Mouse (Mus musculus) lung, postnatal 25 days (tissue): ENCODE measurements around the gene Efhc2.

Experiments used
- DNase-seq: peaks from one replicate; pipeline ENCODE4 v3.0.0; 2022; ENCODE audit warnings: low spot score

The Efhc2 gene

DNA sequence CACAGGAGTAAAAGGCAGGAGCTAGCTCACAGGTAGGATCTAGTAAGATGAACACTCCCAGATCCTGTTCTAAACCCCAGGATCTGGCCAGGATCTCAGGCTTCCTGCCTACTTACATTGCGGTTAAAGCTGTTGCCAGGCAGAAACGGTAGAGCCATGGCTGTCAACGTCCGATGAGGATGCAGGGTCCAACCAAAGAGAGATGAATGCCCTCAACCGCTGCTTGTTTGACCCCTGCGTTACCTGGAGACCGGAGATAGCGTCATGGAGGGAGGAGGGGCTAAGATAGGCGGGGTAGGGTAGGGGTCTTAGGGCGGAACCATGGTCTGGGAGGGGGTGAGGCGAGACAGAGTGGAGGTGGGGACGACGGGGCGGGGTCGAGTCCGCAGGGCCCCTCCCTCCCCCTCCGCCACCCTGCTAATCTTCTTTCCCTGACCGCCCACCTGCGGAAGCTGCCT is at the start of gene Efhc2:
Efhc2 (minus strand) TSS at position 243 of the 458 bp plus-strand sequence.
- DNase-seq, result no peak

DNA sequence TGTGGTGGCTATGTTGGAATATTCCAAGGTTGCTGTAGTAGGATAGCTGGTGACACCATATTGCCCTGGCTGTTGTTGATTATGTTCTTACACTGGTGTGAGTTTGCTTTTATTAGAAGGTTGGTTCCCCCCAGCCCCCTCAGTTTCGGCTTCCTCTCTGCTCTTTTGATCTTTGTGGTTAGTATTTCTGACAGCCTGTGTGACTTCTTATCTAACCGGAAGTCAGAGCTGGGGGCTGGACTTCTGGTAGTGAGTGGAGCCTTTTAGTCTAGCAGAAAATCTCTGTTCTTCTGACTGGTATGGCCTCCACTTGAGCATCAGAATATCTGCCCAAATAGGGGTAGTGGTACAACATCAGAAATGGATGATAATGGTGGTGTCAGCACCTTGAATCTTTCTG is 45.9 kb upstream of the Efhc2 start:
- no peak for DNase-seq

DNA sequence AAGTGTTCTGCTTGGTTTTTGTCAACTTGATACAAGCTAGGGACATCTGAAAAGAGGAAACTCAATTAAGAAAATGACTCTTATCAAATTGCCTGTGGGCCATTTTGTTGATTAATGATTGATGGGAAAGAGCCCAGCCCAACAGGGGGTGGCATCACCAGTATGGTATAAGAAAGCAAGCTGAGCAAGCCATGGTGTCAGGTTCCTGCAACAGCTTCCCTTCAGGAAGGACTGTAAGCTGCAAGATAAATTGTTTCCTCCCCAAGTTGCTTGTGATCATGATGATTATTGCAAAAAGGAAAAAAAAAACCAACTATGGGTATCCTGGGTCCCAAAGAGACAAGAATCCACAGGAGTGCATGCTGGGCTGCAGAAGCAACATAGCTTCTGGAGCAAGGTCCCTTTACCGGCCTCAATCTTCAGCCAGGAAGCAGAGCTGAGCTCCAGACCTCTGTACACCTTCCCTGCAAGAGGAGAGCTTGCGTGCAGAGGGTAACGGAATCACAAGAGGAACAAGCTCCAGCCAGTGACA is 18.8 kb downstream of the Efhc2 start:
- no peak for DNase-seq

DNA sequence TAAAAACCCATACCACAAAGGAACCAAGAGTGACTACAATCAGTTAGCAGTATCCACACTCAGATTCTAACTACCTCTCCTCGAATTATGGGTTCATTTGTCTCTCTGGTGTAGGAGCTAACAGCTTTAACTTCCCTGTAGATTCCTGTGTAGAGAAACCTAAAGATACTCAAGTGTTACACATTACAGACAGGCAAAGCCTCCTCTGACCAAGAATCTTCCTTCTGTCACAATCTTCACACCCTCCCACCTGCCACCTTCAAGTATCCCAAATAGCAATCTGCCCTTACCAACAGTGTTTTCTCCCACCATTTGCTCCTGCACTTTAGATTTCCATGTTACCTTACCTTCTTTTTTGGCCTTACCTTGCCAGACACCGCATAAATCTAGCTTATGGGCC is 35.3 kb downstream of the Efhc2 start:
- no peak for DNase-seq

DNA sequence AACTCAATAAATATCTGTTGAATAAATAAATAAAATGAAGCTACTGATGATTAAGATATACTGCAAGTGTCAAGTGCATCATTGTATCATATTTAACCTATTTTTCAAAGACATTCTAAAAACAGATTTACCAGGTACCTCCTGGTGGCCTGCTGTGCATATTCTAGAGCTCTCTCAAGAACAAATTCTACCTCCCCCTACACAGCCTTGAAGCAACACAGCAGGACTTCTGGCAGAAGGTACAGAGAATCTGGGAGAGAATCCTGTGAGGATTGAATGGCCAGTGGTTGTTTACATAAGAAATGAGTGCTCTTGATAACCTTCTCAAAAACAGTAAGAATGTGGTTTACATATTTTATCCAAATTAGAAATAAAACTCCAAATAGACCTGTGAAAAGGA is 94.0 kb downstream of the Efhc2 start:
- DNase-seq, result no peak

DNA sequence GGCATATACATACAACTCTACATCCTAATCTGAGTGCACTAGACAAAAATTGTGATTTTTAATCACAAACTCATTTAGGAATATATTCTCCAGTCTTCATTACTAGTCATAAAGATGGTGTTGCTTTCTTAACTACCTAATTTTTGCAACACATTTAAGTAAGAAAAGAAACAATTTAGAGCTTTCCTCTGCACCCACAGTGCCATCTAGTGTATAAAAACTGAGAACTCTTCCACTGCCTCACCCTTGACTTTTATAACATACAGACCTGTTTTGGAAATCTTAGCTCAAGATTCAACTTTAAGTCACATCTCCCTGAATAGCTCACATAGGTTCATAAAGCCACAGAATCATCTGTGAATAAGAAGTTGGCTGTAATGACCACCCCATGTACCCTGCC is 101.7 kb downstream of the Efhc2 start:
- no peak for DNase-seq

DNA sequence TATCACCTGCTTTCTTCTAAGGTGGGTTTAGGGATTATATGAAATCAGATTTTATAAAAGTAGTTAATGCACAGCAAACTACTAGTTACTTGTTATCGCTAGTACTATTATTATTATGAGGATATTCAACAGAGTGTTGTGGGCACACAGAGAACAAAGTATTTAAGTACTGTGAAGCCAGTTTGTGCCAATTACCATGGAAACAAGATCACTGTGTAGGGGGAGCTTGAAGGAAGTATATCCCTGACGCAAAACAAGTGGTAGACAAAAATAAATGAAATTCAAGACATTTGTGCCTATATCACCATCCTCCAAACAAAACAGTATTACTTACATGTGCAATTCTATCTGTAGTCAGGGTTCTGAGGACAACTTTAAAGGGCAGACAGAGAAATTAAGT is 105.7 kb downstream of the Efhc2 start:
- no peak for DNase-seq

DNA sequence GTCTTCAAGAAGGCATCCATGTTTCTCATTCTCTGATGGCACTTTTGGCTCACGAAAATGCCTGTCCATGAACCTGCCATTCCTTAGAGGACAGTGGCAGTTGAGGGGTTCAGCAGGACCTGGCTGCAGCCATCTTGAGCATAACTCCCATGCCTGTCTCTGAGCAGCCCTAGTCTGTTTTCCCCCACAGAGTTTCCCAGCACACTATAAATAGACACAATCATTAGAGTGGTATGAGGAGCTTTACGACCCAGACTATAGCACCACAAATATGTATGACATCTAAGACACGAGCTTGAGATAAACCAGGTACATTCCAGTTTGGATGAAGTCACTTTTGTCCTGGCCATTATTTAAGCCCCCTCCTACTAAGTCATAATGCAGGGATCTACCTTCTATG is 143.4 kb downstream of the Efhc2 start:
- no peak for DNase-seq

DNA sequence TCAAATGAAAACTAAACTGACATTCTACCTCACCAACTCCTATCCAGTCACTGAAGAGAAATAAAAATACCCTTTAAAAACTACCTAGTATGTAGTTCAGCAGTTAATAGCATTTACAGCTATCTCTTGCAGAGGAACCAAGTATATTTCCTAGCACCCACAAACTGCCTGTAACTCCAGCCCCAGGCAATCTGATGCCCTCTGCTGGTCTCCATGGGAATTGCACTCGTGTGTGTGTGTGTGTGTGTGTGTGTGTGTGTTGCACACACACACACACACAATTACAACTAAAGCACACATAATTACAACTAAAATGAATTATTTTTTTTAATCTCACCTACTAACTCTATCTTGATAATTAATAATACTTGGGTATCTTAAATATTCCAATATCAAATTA is 153.5 kb downstream of the Efhc2 start:
- no peak for DNase-seq
